Mouse (Mus musculus): ENCODE results near the gene Relch. TPM values are rescaled to one million over a fixed set of nuclear protein-coding genes. Genes with fewer than 3 reads are reported as not detected.

Gene Relch
- polyA plus RNA-seq, 1 experiment from 2014 or later = 49.6 TPM

Other genes with a start within 250 kb of the Relch start
- gene Pign, start 184 bp upstream of the Relch start, polyA plus RNA-seq (2015; fragmentation: Nextera tagmentation; extraction: Ambion mirVana) = 8.6 and 11.0 TPM in 2 replicates
- 0.32 and 1.0 TPM in 2 replicates for gene Tnfrsf11a, start 116.9 kb downstream of the Relch start, polyA plus RNA-seq (2015; fragmentation: Nextera tagmentation; extraction: Ambion mirVana)

Measured in midbrain, embryonic 15.5 days (tissue).